Mouse (Mus musculus) ES-E14 (cell line): ENCODE data around the gene Thap8.

Source experiments
- CHD2 ChIP-seq: IDR thresholded peaks from 2 replicates; pipeline ENCODE4 v1.6.1; 2014; ENCODE audit warnings: mild to moderate bottlenecking, low read depth, low read length, inconsistent platforms
- HCFC1 ChIP-seq: IDR thresholded peaks from 2 replicates; pipeline ENCODE4 v1.6.1; 2012; ENCODE audit warnings: low read length, inconsistent platforms, borderline replicate concordance; ENCODE audit not compliant: insufficient read depth
- ZC3H11A ChIP-seq: IDR thresholded peaks from 2 replicates; pipeline ENCODE4 v1.6.1; 2012; ENCODE audit warnings: low read depth, mild to moderate bottlenecking, inconsistent platforms, low read length, borderline replicate concordance
- ZNF384 ChIP-seq: IDR thresholded peaks from 2 replicates; pipeline ENCODE4 v1.6.1; 2012; ENCODE audit warnings: low read depth, low read length, inconsistent platforms

DNA sequence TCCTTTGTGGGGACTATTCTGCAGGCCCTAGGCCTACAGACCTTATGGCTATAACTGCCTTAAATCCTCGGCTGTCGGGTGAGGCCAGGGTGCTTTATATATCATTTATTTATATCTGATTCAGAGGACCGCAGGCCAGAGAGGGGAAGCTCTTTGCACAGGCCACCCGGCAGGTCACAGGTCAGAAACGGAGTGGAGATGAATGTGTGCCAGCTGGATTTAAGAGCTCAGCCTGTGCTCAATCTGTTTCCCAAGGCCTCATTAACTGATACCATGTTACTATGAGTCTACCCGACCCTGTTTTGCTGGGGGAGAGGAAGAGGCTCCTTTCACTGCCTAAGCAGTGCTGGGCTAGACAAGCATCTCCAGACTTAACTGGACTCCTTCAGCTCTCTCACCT, 5.5 kb upstream of the Thap8 start:
- no peak for TF ChIP-seq CHD2
- TF ChIP-seq ZC3H11A: no peak
- TF ChIP-seq ZNF384: no peak
- TF ChIP-seq HCFC1: no peak
